Mouse (Mus musculus) thymus, postnatal 10 days (tissue): ENCODE data around the gene Cacng3.

Experiments
- DNase-seq, 2 experiments: peaks; one replicate each; pipeline ENCODE4 v3.0.0; 2021; ENCODE audit warnings: low spot score in 2 of 2

The Cacng3 gene

DNA sequence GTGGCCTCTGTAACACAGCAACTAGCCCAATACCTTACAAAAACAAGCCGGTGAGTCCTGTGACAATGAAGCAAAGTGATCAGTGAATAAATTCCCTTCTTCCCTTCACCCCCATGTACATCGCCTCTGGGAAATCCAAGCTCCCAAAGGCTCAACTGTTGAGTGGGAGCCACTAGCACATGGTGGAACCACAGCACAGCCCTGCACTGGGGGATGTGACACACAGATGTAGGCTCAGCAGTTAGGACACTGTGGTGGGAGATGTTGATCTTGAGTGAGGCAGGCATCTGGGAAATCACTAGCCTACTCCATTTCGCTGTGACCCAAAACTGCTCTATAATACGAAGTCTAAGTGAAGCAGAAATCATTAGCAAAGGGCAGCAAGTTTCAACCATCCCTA, 48.2 kb downstream of the Cacng3 start:
- DNase-seq = no peak

DNA sequence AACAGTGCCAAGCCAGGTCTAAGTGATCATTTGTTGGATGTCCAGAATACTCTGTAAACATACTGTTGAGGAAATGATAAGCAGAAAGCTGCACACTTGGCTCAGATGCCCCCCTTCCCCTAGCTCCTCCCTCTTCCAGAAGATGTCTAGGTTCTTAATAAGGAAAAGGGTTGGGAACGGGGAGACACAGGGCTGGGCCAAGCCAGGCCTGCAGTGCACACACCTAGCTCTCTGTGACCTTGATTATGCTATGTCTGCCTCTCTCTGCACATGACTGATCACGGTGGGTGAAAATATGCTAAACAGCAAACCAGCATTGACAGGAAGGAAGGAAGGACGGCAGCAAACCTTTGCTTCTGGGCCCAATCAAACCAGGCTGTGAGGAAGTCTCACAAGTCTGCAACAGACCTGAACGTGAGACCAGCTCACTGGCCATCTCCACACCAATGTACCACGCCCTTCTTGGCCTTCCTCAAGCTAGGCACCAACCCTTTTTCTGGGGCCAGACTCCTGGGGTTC, 53.1 kb downstream of the Cacng3 start:
- no peak for DNase-seq

GRCm38 (mm10) chr7:122726376-122726775, 56.1 kb downstream of the Cacng3 start:
- DNase-seq = no peak

GRCm38 (mm10) chr7:122728186-122728585, 57.9 kb downstream of the Cacng3 start:
- no peak for DNase-seq

DNA sequence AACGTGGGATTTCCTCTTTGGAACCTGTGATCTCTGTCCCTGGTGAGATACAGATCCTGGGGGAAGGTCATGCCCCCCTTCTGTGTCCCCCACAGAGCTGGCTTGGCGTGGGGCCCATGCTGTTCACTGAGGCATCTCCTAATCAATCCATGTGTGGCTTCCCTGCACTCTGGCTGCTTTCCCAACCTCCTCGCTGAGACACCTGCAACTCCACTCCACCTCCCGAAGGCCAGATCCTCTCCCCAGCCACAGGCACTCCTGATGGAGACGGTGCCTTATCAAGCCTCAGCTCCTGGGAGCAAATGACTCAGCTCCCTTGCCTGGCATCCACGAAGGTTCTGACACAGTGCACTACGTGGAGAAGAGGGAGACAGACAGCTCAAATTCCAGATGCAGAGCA, 58.6 kb downstream of the Cacng3 start:
- no peak for DNase-seq

- DNase-seq = no peak
Measured at GRCm38 (mm10) chr7:122735323-122735722, 65.0 kb downstream of the Cacng3 start.

DNA sequence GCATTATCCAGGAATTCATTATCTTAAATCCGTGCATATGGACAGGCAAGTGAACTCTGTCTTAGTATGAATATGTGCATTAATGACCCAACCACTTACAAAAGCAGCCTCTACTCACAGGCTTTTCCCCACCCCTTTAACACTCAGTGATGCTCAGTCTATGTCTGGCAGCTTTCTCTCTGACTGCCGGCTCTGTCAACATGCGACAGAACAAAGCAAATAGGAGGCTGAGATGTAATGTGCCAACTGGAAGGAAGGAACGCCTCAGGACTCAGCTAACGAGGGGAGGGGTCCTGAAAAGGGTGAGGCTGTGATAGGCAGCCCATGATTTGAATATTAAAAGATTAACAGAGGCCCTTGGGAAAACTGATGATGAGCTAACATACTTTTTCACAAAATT, 68.2 kb downstream of the Cacng3 start:
- DNase-seq = no peak

- DNase-seq = no peak
Measured at GRCm38 (mm10) chr7:122740663-122741062, 70.4 kb downstream of the Cacng3 start.

GRCm38 (mm10) chr7:122755920-122756603, 85.8 kb downstream of the Cacng3 start:
- DNase-seq = no peak

- no peak for DNase-seq
Measured at GRCm38 (mm10) chr7:122758645-122759044, 88.4 kb downstream of the Cacng3 start.

DNA sequence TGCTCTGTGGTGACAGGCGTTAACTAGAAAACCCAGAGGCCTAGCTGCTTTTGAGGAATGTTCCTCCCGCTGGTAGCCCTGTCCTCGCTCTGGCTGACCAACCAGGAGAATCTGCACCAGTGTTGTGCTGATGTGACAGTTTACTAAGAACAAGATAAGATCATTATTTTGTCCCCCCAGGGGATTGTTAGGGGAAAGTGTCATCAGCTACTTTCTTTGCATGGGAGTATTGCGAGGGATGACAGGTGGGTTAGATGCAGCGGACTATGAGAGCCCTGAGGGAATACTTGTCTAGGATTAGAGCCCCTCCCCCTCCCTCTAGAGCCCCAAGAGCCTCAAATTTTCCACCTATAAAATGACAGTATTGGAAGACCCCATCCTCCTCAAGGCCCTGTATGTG, 94.2 kb downstream of the Cacng3 start:
- no peak for DNase-seq

GRCm38 (mm10) chr7:122768292-122769020, 98.2 kb downstream of the Cacng3 start:
- no peak for DNase-seq

DNA sequence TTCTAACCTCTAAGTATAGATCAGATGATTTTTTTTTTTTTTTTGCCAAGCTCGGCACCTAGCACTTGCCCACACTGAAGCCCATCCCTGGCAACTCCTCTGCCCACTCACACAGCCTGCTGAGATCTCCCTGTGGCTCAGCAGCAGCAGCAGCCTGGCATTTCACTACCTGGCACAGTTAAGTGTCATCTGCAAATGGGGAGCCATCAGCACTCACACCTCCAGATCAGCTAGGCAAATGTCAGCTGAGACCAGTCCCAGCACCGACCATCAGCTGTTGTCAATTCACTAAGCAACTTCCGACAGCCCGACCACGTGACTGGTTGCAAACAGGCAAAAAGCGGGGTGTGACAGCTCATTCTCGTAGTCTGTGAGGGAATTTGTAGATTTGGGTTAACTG, 109.3 kb downstream of the Cacng3 start:
- no peak for DNase-seq

- DNase-seq = no peak
Measured at GRCm38 (mm10) chr7:122789929-122790328, 119.6 kb downstream of the Cacng3 start.

DNA sequence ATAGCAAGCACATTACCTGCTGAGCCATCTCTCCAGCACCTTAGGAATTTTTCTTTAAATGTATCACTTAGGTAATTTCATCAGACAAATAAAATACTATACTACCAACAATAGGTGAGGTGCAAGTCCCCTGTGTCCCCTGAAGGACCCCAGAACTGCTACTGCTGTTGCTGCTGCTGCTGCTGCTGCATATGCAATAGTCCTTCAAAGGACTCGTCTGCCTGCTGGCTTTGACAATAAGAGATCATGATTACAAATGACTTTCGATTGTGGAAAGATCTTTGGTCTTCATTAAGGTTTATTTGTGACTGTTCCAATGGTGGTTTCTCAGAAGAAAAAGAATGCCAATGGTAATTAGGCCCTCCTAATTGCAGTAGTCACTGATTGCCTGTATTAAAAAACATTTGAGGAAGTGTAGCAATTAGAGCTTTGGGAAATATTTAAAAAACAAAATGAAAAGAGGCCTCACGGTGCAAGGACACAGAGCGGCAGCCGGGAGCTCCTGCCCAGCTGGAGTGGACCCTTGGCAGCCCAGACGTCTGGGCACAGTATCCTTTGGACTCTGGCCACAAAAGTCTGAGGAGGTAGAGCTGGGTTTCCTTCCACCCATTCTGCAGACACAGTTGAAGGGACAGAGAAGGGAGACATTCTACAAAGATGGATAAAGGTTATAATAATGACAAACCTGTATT, 123.5 kb downstream of the Cacng3 start:
- DNase-seq = no peak

GRCm38 (mm10) chr7:122795140-122795539, 124.8 kb downstream of the Cacng3 start:
- no peak for DNase-seq

DNA sequence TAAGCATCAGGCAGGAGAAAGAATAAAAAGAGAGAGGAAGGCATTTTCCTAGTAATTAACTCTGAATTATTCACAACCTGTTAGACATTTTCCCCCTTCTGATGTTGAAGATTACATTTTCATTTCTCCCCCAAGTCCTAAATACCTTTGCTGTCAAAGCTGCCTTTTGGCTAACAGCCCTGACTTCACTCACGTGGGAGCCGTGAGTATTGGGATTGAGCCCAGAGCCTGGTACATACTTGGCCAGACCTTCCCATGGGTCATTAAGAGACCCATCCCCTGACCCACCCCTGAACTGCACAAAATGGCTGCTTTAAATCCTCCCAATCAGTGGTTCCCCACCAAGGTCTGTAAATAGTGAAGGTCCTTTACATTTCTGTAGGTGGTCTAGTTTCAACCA, 130.5 kb downstream of the Cacng3 start:
- DNase-seq = no peak

- DNase-seq = no peak
Measured at GRCm38 (mm10) chr7:122803839-122804496, 133.7 kb downstream of the Cacng3 start.

DNA sequence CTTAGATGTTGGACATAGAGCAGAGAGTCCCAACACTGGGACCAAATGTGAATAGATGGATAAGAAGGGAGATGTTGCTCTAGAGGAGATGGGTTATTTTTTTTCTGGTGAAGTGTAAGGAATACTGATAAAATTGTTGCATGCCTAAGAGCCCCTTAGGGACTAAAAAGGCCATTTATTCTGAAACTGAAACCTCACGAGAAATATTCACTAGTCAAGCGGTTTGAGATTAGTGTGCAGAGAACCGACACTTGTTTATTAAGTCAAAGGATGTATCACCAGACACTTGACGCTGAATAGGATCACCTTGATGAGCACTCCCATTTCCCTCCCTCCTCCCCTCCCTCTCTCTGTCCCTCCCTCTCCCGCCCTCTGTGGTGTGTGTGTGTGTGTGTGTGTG, 136.2 kb downstream of the Cacng3 start:
- no peak for DNase-seq

DNA sequence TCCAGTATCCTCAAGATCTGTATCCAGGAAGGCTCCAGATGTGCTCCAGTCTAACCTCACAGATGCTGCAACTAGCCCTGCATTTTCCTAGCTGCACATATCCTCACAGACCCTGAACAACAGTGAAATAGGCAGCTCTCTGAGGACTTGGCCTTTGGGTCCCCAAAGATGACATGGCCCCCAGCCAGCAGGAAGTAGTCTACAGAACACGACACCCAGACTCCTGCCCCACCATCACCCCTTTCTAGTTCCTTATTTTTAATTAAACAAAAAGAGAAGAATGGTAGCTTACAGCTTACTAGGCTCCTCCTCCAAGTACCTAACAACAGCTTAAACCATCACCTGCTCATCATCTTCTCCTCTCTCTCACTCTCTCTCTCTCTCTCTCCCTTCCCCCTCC, 143.4 kb downstream of the Cacng3 start:
- DNase-seq = no peak

GRCm38 (mm10) chr7:122817565-122817964, 147.3 kb downstream of the Cacng3 start:
- DNase-seq = no peak
